Comparison of ENCODE assay signal across 17 mouse cellular contexts in genomic region chr4:43584444-43585416, GRCm38 (mm10). TPM values are rescaled to one million over a fixed set of nuclear protein-coding genes. Genes with fewer than 3 reads are reported as not detected.
DNase-seq lines count a peak whose midpoint lies in the region; ATAC-seq lines count a peak whose summit lies in the region.
"Had no signal": no experiment of that assay in that cellular context is flagged by ENCODE, and none has a peak within 500 bp of the region (broad histone marks: within the 10 kb centered on the region; RNA-seq: fewer than 3 reads in every experiment).

Msmp (minus strand) TSS chr4:43584494.

- H3K27me3 ChIP-seq in hindbrain, embryonic 10.5 days (ENCODE audit: insufficient read depth, poor library complexity, severe bottlenecking), result no peaks in the 10 kb centered on the region
- H3K27me3 ChIP-seq in hindbrain, embryonic 11.5 days (ENCODE audit: control insufficient read depth, insufficient read depth, low read length), result no peaks in the 10 kb centered on the region
- no peaks in the 10 kb centered on the region for H3K27me3 ChIP-seq in midbrain, embryonic 10.5 days (ENCODE audit: low read depth, poor library complexity, severe bottlenecking)

- no peaks in the 10 kb centered on the region for H3K9me3 ChIP-seq in hindbrain, embryonic 10.5 days
- no peaks in the 10 kb centered on the region for H3K9me3 ChIP-seq in hindbrain, embryonic 11.5 days (ENCODE audit: control insufficient read depth, low read length)
- H3K9me3 ChIP-seq in midbrain, embryonic 10.5 days (replicated peaks), result no peaks in the 10 kb centered on the region

- no peak within 1 kb of the TSS for H3K9ac ChIP-seq in hindbrain, embryonic 11.5 days (ENCODE audit: low read depth, low read length)
- H3K9ac ChIP-seq: lung, embryonic 14.5 days had no signal

- H3K4me2 ChIP-seq in hindbrain, embryonic 11.5 days (replicated peaks; ENCODE audit: low read depth, low read length), result no peak within 1 kb of the TSS
- H3K4me2 ChIP-seq: lung, embryonic 14.5 days had no signal

- H3K4me3 ChIP-seq in hindbrain, embryonic 10.5 days, result no peak within 1 kb of the TSS
- no peak within 1 kb of the TSS for H3K4me3 ChIP-seq in hindbrain, embryonic 11.5 days (ENCODE audit: low read depth, low read length)
- H3K4me3 ChIP-seq in midbrain, embryonic 10.5 days, result no peak within 1 kb of the TSS; the same call in 1 of the 2 replicates

- H3K36me3 ChIP-seq in hindbrain, embryonic 10.5 days, result peaks cover 51% of the 10 kb centered on the region
- H3K36me3 ChIP-seq in hindbrain, embryonic 11.5 days (ENCODE audit: control insufficient read depth, insufficient read depth, low read length), result 0 out of 2 replicates have a peak, but pooled peaks cover 5% of the 10 kb centered on the region
- H3K36me3 ChIP-seq in midbrain, embryonic 10.5 days, result peaks cover 51% of the 10 kb centered on the region

- peaks cover 32% of the 10 kb centered on the region for H3K4me1 ChIP-seq in hindbrain, embryonic 10.5 days (replicated peaks)
- H3K4me1 ChIP-seq in hindbrain, embryonic 11.5 days (replicated peaks; ENCODE audit: control insufficient read depth, insufficient read depth, low read length), result no peaks in the 10 kb centered on the region
- peaks cover 25% of the 10 kb centered on the region for H3K4me1 ChIP-seq in midbrain, embryonic 10.5 days

- DNase-seq in cerebellum, adult 9-10 months, result peak; percentile 8
- DNase-seq in cerebellum, postnatal 10 days, result no peak
- no peak for DNase-seq in hindbrain, embryonic 10.5 days (ENCODE audit: low spot score)
- DNase-seq in hindbrain, embryonic 11.5 days (ENCODE audit: low spot score), result no peak
- peak; percentile 56 to 63 for DNase-seq in adrenal gland, postnatal 36 days
- DNase-seq in kidney, postnatal 10 days, result peak; percentile 60
- no peak for DNase-seq in midbrain, embryonic 10.5 days (ENCODE audit: low spot score)
- no peak for DNase-seq in natural killer cell, adult 2 months (ENCODE audit: low spot score in 2 of 2)
- DNase-seq: cerebellum, adult 18-20 months; lung, embryonic 14.5 days; midbrain, embryonic 14.5 days had no signal

- no peak for ATAC-seq in hindbrain, embryonic 11.5 days (ENCODE audit: low FRiP score)
- ATAC-seq: forebrain, embryonic 14.5 days; hindbrain, postnatal 0 days had no signal

- WGBS in hindbrain, embryonic 10.5 days, result 68% methylated on average over 12 of the region's 12 CpGs
- WGBS in hindbrain, embryonic 11.5 days, result 67% methylated on average over 12 of the region's 12 CpGs
- WGBS in midbrain, embryonic 10.5 days, result 65% methylated on average over 12 of the region's 12 CpGs

- H3K27ac ChIP-seq in hindbrain, embryonic 10.5 days, result peak within 1 kb of the TSS; percentile 8; the same call in 1 of the 2 replicates
- no peak within 1 kb of the TSS for H3K27ac ChIP-seq in hindbrain, embryonic 11.5 days (ENCODE audit: low read depth, low read length)
- H3K27ac ChIP-seq in midbrain, embryonic 10.5 days (replicated peaks), result no peak within 1 kb of the TSS
- H3K27ac ChIP-seq: hindbrain, postnatal 0 days had no signal

RNA-seq across cellular contexts. Expression of gene Msmp, which starts in this region (rescaled TPM):
- 0.88 and 1.0 TPM in 2 replicates for polyA plus RNA-seq in hindbrain, embryonic 10.5 days (2016; fragmentation: Nextera tagmentation; extraction: Ambion mirVana)
- 0.56 and 1.1 TPM in 2 replicates for polyA plus RNA-seq in hindbrain, embryonic 11.5 days (2014; fragmentation: Nextera tagmentation; extraction: Ambion mirVana)
- 1 to 10 TPM; 3.2 to 3.4 TPM for total RNA-seq in adrenal gland, postnatal 36 days (2021)
- polyA plus RNA-seq in midbrain, embryonic 10.5 days (2016; fragmentation: Nextera tagmentation; extraction: Ambion mirVana), result 0.32 and 0.74 TPM in 2 replicates
- total RNA-seq: gastrocnemius, postnatal 4 days; hindbrain, postnatal 0 days had no signal
- polyA plus RNA-seq: C2C12; embryonic facial prominence, embryonic 11.5 days; lung, embryonic 14.5 days; neural tube, embryonic 14.5 days had no signal

Comparison
In these comparisons a context has a peak if more than half of its experiments do, and no peak if none do; other contexts are left out.
1. DNase-seq: peak in cerebellum, adult 9-10 months (single experiment), adrenal gland, postnatal 36 days (2 of 2) and kidney, postnatal 10 days (single experiment); none in cerebellum, postnatal 10 days (0 of 2), hindbrain, embryonic 10.5 days (single experiment), hindbrain, embryonic 11.5 days (single experiment), midbrain, embryonic 10.5 days (single experiment) and natural killer cell, adult 2 months (0 of 2).